Mouse (Mus musculus) 416B (cell line): ENCODE measurements at regions not wholly inside any gene's neighbourhood (a gene's known extent, or its start where the extent isn't known, plus 50 kb on each side); places are given as distances from the start of the nearest gene placed in this dataset.

Experiments used
- DNase-seq: peaks from one replicate; pipeline ENCODE4 v3.0.0; 2011; ENCODE audit warnings: low read depth

DNA sequence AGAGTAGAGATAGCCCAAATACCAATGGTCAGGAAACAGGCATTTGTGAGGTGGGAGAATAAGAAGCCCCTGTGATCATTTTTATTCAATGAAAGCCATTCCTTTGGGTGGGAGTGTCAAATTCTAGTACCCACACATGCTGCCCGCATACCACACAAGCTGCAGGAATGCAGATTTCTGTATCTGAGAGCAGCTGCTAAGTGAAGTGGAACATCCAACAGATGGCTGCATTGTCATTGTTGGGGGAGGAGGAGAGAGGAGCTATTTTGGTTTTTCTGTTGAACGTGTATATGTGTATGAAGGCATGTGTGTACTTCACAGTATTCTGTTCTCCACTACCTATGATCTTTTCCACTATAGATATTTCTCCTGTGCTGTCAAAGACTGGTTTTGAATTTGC lies 392.3 kb upstream of the Mef2c start:
- DNase-seq, result peak; percentile 54

DNA sequence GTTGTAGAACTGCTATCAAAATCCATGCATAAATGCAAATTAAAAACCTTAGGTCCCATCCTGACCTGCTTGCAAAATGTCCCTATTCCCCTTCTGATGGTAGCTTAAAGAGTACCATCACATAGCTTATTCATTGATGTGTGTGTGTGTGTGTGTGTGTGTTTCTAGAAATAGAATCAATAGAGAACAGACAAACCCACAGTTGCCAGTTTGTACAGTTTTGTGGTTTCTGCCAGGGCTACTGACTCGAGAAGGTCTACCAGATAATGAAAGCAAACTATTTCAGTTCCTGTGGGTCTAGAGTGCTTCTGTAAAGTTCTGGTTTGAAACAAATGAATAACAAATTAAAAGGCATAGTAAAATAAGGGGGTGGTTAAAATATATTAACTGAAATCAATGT lies 391.5 kb upstream of the Mef2c start:
- peak; percentile 94 for DNase-seq

DNA sequence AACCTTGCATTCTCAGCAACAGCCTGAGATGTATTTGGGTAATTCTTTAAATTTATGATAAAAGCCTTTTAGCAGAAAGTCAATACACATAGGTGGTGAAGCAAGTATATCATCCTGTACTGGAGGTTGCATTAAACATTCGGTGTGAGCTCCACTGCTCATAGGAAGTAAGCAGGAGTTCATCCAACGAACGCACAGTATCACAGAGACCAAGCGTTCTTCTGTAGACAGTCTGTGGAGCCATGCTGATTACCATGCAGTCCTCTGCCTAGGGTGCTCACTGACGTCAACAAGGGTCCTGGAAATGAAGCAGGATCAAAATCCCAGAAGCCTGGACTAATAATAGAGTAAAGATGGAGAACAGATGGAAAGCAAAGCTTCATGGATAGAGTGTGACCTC lies 391.1 kb upstream of the Mef2c start:
- no peak for DNase-seq

DNA sequence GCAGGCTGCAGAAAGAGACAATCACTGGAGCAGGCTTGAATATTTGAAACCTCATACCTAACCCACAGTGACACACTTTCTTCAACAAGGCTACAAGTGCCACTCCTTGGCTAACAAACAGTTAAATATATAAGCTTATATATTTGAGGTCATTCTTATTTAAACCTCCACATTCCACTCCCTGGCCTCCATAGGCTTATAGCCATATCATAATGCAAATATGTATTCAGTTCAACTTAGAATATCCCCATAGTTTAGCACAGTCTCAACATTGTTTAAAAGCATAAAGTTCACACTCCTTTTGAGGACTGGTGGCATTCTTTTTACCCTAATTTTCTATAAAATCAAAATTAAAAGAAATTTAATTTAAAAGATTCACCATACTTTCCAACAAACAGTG lies 390.0 kb upstream of the Mef2c start:
- DNase-seq, result no peak

DNA sequence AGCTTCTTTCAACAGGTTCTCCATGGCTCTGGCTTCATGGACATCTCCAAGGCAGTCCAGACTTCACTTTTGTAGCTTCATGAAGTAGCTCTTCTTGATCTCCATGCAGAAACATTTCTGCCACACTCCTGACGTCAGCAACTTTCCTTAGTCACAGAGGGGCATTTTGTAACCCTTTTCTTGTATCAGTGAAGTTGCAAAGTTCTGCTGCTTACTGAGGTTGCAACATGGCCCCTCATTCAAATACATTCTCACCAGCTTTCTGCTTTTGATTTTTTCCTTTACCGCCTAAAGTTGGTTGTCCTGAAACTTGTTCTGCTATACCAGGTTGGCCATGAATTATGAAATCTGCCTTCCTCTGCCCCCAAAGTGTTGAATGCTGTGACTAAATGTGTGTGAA lies 389.4 kb upstream of the Mef2c start:
- peak; percentile 43 for DNase-seq

DNA sequence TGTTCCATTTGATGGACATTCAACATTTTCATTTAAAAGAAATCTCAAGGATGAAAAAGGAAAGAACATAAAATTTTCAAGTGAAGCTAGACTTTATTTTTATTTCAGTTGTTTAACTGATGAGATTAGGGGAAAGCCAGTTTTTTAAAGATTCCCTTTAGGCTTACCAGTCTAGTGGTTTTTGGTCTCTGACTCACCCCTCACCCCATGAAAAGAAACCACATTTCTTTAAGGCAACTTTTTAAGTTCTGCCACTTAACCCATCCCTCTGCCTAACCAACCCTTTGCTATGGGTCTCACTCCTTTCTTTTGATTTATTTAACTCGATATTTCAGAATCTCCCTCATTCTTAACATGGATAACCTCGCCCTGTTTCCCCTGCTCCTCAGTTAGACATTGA lies 388.1 kb upstream of the Mef2c start:
- DNase-seq, result peak; percentile 90

DNA sequence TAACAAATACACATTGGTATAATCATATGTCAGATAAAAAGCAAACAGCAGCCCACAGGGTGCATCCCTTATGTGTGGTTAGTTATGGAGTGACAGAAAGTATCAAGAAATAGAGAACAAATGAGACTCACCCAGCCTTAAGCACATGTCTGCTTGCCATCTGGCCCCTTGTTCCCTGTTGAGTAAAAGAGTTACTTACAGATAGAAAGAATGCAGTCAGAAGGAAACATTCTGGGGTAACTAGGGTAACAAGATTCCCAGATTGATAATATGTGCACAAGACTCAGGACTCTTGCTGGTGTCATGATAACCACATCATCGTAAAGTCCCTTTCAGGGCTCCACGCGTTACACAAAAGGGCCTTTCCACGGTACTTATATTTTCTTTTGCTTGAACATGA lies 383.5 kb upstream of the Mef2c start:
- peak; percentile 22 for DNase-seq

DNA sequence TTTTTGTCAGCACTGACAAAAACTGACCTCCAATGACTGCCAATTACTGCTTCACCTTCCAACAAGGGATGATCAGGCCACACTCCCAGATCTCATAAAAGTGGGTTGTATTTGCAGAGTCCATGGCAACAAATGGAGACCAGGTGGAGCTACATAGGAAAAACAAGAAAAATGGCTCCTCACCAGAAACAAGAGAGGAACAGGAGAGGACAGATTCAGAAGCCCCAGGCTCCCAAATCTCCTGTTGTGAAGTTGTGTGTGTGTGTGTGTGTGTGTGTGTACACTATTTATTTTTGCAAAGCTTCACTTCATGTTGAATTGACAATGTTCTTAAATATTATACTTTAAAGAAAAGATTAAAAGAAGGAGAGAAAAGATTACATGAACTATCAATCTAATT lies 380.2 kb upstream of the Mef2c start:
- DNase-seq, result no peak

DNA sequence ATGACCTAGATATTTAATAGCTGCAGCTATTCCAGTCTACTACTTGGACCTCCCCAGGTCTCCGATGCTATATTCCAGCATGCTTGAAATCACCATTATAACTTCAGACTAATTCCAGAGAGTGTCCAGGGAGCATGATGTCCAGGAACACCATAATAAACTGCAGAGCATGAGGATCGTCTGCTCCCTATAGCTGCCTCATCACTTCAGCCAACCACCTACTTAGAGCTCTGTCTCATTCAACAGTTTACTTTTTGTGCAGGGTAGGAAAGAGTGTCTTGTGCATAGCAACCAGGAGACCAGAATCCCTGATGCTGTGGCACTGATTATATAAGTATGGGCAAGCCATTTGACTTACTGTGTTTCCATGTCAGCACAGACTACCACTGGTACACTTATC lies 379.2 kb upstream of the Mef2c start:
- no peak for DNase-seq

DNA sequence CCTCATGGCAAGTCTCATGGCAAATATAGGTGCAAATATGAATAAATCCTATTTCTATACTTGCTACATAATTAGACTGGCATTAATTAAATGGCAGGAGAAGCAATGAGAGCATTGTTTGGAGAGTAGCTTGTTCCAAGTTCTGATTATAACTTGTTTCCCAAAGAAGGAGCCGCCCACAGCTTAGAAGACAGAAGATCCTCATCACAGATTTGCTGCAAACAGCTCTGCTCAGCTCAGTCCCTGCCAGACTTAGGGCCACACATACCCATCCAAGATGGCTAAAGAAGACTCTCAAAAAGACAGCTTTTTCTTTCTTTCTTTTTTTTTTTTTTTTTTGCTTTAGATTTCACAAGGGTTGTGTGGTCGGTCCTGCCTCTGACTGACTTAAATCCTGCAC lies 377.4 kb upstream of the Mef2c start:
- DNase-seq, result no peak

DNA sequence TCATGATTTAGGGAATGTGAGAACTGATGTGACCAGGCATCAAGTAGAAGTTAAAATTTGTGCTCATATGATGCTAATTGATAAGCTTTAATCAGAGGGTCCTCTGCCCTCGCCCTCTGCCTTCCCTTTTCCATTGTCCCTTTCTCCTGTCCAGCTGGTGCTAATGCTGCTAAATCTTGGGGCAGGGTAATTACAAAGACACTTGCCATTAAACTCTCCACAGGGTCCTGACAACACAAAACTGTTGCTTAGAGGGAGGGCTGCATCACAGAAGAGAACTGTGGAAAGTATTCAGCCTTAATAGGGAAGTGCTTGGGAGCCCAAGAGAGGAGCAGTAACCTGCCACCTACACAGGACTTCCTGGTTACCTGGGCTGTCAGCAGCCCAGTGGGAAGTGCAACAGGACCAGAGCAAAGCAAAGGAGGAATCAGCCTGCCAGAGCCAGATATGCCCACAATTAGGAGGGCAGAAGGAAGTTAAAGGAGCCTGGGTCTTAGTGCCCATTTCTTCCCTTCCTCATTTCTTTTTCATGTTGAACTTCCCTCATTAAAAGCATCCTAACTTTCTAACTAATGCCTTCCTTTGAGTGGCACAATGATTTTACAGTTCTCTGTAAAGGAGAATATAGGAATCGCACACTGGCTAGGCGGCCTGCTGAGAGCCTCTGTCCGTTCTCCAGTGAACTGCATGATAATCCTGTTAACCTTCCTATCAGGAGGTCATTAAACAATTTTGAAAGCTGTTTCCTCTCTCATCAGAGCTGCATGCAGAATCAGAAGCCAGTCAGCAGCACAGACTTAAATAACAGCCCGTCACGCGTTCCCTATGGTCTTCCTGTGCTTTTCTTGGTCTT lies 372.5 kb upstream of the Mef2c start:
- no peak for DNase-seq

DNA sequence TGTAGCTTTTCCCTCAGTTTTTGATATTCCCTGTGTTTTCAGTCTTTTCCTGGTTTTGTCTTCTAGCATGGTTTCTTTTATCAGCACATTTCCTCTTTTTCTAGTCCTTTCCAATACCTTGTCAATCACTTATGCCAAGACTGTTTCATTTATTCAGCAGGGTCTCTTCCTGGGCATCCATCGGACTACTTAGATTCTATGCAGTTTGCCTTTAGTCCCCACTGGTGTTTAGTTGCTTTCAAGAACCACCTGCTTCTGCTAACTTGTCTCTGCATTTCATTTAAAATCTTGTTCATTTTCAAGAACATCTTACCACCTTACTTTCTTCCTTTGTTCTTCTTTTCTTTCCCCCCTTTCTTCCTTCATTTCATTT lies 371.9 kb upstream of the Mef2c start:
- DNase-seq, result no peak

DNA sequence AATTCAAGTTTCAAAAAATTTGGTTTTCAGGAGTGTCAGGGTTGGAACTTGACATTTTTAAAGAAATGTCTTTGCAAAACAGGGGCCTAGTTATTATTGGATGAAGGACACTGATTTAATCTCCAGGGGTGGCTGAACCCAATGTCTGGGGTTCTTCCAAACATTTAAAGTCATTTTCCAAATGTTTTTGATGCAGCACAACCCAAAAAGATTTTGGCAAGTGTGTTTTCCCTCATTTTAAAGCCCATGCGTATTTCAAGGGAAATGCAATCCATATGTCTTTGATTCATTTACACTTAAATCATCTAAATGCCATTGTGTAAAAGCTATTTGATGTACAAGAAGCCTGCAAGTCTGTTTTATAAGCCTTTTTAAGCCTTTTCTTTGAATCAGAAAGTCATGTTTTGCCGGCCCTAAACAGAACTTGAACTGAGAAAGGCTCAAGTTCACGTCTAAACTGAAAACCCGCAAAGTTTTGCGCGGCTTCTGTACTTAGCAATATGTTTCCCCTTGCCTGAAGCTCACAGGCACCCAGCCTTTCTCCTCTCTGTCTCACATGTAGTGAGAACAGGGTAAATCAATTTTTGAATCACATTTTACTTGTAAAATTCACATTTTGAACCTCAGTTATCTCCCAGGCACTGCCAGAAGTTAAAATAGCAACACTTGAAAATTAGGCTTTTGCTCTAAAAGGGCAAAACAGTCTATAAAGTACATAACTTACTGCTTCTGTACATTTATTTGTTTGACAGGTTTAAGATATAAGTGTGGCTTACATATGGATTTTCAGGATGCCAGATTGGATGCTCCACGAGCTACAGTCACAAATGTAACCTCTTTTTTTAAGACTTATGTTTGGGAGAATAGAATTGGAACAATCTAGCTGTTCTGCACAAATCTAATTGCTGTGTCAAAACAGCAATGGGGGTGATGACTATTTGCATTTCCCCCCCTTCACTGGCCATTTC lies 370.9 kb upstream of the Mef2c start:
- no peak for DNase-seq

DNA sequence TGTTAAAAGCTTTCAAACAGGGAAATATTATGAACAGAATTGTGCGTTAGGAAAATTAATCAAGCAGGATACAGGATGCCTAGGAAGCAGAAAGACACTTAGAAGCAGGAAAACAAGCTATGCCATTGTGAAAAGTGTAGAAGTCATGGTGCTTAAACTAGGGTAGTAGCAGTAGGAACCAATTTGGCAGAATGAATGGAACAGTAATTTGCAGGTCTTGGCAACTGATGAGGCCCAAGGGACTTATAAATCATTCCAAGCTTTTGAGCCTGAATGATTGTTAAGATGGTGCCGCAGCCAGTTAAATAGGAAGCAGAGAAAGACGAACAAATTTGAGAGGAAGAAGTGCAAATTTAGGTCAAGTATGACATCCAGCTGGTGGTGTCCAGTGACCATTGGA lies 360.5 kb upstream of the Mef2c start:
- DNase-seq, result no peak

DNA sequence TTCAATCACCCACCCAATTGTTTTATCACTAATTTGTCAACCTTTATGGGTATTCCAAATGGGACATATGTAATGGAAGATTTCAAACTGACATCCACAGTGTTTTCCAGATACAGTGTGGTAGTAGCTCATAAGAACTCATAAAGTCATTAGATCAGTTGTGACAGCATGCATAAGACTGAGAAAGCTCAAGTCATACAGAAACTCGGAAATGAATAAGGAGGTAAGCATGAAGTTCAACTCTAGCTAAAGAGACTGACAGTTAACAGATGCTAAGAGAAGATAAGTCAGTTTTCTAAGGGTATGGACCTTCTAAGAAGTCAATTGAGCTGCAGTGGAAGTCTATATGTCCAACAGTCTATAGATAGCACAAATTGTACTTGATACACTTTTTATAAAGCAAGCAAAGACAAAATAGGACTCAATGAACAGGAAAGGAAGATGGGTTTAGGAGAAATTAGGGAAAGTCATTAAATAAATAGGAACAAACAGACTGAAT lies 349.2 kb upstream of the Mef2c start:
- DNase-seq, result no peak

DNA sequence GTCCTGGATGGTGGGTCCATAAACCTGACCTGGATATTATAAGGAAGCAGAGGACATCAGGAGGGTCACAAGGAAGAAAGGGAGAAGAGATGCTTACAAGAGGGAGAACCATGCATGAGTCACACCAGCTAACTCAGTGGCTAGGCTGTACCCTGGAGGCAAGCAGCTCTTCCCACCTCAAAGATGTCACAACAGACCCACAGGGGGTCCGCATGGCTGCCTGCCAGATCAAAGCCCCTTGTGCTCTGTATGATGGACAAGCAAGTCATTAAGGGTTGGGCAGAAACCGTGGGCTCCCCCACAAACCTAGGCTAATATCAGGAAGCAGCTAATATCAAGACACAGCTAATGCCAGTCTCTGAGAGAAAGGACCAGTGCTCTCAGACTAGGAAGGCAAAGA lies 343.9 kb upstream of the Mef2c start:
- DNase-seq, result no peak

DNA sequence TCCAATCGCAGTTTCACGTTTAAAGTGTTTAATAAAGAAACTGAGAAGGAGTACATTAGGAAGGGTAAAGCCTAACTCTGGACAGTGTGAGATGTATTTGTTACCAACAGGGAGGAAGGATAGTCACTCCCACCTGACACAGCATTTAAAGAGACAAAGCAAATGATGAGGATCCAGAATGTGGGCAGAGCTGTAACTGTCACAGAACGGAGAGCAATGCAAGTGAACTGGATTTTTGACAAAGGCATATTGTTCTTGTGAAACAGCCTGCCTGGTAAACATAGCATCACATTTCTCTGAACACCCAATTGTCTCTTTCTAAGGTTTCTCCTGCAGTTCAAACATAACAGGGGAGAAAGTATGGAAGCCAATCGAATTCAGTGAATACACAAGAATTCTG lies 341.1 kb upstream of the Mef2c start:
- DNase-seq, result no peak

DNA sequence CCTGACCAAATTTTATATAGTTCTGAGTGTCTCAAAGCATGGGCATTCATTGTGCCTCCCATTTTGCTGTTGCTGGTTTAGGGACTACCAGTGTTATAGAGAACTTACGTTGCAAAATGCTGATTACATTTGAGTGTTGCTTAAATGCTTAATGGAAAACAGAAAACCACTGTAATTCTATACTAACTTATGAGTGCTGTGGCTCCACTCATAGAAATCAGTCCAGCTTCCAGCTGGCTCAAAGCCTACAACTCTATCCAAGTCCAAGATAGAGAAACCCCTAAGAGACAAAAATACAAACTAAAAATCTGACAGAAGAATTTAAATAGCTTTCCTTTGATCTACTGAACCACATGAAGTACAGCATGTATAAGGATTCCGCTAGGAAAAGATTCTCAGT lies 328.7 kb upstream of the Mef2c start:
- no peak for DNase-seq

DNA sequence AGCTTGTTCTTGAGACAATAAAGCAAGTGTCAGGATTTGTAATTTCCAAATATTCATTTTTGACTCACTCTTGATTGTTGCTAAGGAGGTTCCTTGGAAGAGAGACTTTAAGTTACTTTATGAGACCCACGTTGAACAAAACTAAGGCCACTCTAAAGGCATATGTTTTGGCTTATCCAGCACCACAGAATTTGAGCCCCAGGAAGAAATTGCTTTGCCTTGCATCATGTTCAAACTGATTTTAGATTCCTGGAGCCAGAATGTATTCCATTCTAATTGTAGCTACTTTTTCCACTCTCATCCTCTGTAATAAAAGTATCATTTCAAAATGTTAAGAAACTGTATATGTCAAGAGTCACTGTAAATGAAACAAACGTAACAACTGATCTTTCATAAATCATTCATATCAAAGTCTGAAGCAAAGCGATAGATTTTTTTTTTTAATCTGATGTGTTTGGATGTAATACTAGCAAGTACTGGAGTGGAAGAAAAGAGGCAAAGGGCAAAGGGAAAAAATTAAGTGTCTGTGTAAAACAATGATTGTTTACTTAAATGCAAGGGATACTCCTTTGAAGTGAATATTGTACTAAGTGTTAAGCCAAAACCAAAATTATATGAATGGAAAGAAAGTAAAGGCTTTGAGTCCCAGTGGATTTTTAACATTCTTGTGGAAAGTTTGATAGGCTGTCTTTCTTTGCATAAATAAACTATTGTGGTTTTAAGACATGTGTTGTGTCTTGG lies 301.7 kb upstream of the Mef2c start:
- DNase-seq, result no peak

DNA sequence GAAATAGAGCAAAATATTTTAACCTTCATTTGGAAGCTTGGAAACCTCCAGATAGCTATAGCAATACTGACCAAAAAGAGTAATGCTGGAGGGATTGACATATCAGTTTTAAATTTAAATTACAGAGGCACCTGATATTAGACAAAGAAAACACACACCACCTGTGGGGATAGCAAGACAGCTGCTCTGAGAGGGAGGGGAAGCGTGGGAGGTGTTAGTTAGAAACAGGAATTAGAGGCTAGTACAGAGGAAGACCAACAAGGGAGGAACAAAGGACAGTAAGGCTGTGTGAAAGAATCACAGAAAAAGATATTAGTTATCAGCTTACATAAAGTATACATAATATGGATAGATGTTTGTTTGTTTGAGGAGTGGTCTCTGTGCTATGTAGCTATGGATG lies 297.2 kb upstream of the Mef2c start:
- no peak for DNase-seq

DNA sequence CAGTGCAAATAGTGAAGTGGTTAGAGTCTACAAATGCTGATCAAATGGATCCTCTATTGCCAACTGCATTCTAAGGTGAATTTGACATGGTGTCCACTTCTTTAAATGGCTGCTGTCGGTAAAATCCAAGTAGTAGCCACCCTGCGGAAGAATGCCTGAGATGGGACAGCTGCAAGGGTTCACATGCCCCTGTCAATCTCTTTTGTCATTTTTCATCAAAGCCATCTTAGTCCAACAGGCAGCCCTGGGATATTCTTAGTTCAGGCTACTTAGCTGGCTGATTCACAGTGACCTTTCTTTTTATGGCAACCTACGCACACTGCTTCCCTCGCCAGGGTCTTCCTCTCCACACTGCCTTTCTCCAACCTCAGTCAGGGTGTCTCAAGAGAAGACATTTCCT lies 296.3 kb upstream of the Mef2c start:
- DNase-seq, result no peak

DNA sequence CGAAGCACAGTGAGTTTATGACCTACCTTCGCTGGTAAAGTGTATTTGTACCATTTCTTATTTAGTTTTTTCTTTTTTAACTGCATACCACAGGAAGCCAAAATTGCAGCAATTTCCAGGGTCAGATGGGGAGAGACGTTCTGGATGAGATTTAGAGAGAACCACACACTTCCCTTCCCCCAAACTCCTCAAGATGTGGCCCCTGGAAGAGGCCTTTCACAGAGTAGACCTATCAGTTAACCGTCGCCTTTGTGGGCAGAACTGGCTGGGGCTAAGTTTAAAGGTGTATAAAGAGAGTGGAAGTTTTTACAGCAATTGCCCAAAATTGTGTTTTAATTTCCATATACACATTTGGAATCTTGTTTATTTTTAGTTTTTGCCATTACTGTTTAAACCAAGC lies 295.7 kb upstream of the Mef2c start:
- peak; percentile 79 for DNase-seq
